Mouse (Mus musculus) skeletal muscle tissue, adult 2 months (tissue): ENCODE results near the gene Rbm7.
"Not testable (repeated sequence)": the region's sequence is repeated elsewhere in the genome, so short reads cannot be mapped to it uniquely, and the experiment has no call there.

ENCODE experiments used
- DNase-seq: peaks from one replicate; pipeline ENCODE4 v3.0.0-alpha.2; 2012; ENCODE audit warnings: low read depth, low spot score

Gene Rbm7

GRCm38 (mm10) chr9:48480411-48481213 lies 14.5 kb downstream of the Rbm7 start, which contains the start of gene Rexo2:
Gene Rexo2 (minus strand): TSS chr9:48480623.
- DNase-seq: peak; percentile 91

- no peak for DNase-seq
Observed at GRCm38 (mm10) chr9:48479838-48480410, 15.2 kb downstream of the Rbm7 start.

- DNase-seq: no peak
Observed at GRCm38 (mm10) chr9:48478808-48479207, 16.3 kb downstream of the Rbm7 start.

- DNase-seq: no peak
Observed at GRCm38 (mm10) chr9:48476236-48477165, 18.6 kb downstream of the Rbm7 start.

GRCm38 (mm10) chr9:48474367-48474766 lies 20.7 kb downstream of the Rbm7 start:
- DNase-seq: no peak

- DNase-seq: no peak
Observed at GRCm38 (mm10) chr9:48473131-48473530, 22.0 kb downstream of the Rbm7 start.

GRCm38 (mm10) chr9:48472441-48473025 lies 22.6 kb downstream of the Rbm7 start:
- no peak for DNase-seq

GRCm38 (mm10) chr9:48467471-48467870 lies 27.6 kb downstream of the Rbm7 start:
- not testable (repeated sequence) for DNase-seq

- peak; percentile 40 for DNase-seq
Observed at GRCm38 (mm10) chr9:48466804-48467203, 28.3 kb downstream of the Rbm7 start.

GRCm38 (mm10) chr9:48465671-48466070 lies 29.4 kb downstream of the Rbm7 start:
- no peak for DNase-seq

- no peak for DNase-seq
Observed at GRCm38 (mm10) chr9:48461545-48461944, 33.6 kb downstream of the Rbm7 start.

GRCm38 (mm10) chr9:48460720-48461119 lies 34.4 kb downstream of the Rbm7 start:
- DNase-seq: no peak

- DNase-seq: no peak
Observed at GRCm38 (mm10) chr9:48459391-48459790, 35.7 kb downstream of the Rbm7 start.

- DNase-seq: no peak
Observed at GRCm38 (mm10) chr9:48458879-48459278, 36.2 kb downstream of the Rbm7 start.

- no peak for DNase-seq
Observed at GRCm38 (mm10) chr9:48455961-48456360, 39.1 kb downstream of the Rbm7 start.

- DNase-seq: no peak
Observed at GRCm38 (mm10) chr9:48450066-48450465, 45.0 kb downstream of the Rbm7 start.

GRCm38 (mm10) chr9:48447783-48448209 lies 47.3 kb downstream of the Rbm7 start:
- DNase-seq: no peak

GRCm38 (mm10) chr9:48444821-48445220 lies 50.3 kb downstream of the Rbm7 start:
- DNase-seq: no peak

GRCm38 (mm10) chr9:48443873-48444272 lies 51.2 kb downstream of the Rbm7 start:
- no peak for DNase-seq
